Mouse (Mus musculus) liver, adult 2 months (tissue): ENCODE measurements around the gene Enpp4. TPM values are rescaled to one million over a fixed set of nuclear protein-coding genes. Genes with fewer than 3 reads are reported as not detected.
A peak's percentile ranks its signal among the peaks of the same experiment; 100 is the strongest.

Experiments
- DNase-seq: peaks from one replicate; pipeline ENCODE4 v3.0.0-alpha.2; 2011; ENCODE audit warnings: low read depth, low spot score; ENCODE audit errors: extremely low read depth
- H3K27ac ChIP-seq: fragments of 200-500 bp; replicated peaks from 2 replicates; pipeline ENCODE4 v1.5.1; 2012; ENCODE audit warnings: low read depth, mild to moderate bottlenecking, control low read depth, inconsistent platforms, low read length; ENCODE audit not compliant: insufficient read depth
- H3K27me3 ChIP-seq: fragments of 200-500 bp; 2 replicates; pipeline ENCODE4 v1.6.1; 2012; ENCODE audit warnings: mild to moderate bottlenecking, moderate library complexity, low read length, inconsistent platforms; ENCODE audit not compliant: control insufficient read depth, insufficient read depth
- H3K36me3 ChIP-seq: fragments of 200-500 bp; 2 replicates; pipeline ENCODE4 v1.6.1; 2012; ENCODE audit warnings: low read length, inconsistent platforms; ENCODE audit not compliant: control insufficient read depth, insufficient read depth
- H3K4me1 ChIP-seq: fragments of 200-500 bp; 2 replicates; pipeline ENCODE4 v1.6.1; 2011; ENCODE audit warnings: low read length; ENCODE audit not compliant: control insufficient read depth, insufficient read depth
- H3K4me3 ChIP-seq: fragments of 200-500 bp; 2 replicates; pipeline ENCODE4 v1.5.1; 2011; ENCODE audit warnings: low read depth, mild to moderate bottlenecking, control low read depth, low read length, moderate library complexity; ENCODE audit not compliant: insufficient read depth
- H3K79me2 ChIP-seq: fragments of 200-500 bp; 2 replicates; pipeline ENCODE4 v1.6.1; 2012; ENCODE audit warnings: inconsistent platforms, mild to moderate bottlenecking, low read length, moderate library complexity; ENCODE audit not compliant: control insufficient read depth, insufficient read depth
- H3K9ac ChIP-seq: fragments of 200-500 bp; 2 replicates; pipeline ENCODE4 v1.6.1; 2012; ENCODE audit warnings: low read depth, mild to moderate bottlenecking, control low read depth, inconsistent platforms, low read length
- CTCF ChIP-seq: fragments of 200-500 bp; IDR thresholded peaks from 2 replicates; pipeline ENCODE4 v1.5.1; 2011; ENCODE audit warnings: low read depth, low read length, control low read depth
- POLR2A ChIP-seq: fragments of 200-500 bp; IDR thresholded peaks from 2 replicates; pipeline ENCODE4 v1.6.1; 2011; ENCODE audit warnings: low read length, control low read depth; ENCODE audit not compliant: insufficient read depth; ENCODE audit errors: extremely low read depth
- WGBS: fragments of 180-500 bp; shearing (Covaris S2); methylation state at CpG from one replicate; pipeline ENCODE4 v1.1.7; 2018; 5-methylcytosine and 5-hydroxymethylcytosine counted together
- polyA plus RNA-seq: library from polyadenylated mRNA; depleted of rRNA; stranded (reverse); fragments of >200 nt; gene quantifications from 2 replicates; pipeline ENCODE4 v1.2.3, GENCODE M21; 2012; rRNA removed
- total RNA-seq: library from RNA; depleted of rRNA; stranded (reverse); fragments of >200 nt; gene quantifications from 2 replicates; pipeline ENCODE4 v1.2.3, GENCODE M21; 2014; rRNA removed

Enpp4 gene
- 6.1 and 7.7 TPM in 2 replicates for total RNA-seq
- 2.4 and 2.6 TPM in 2 replicates for polyA plus RNA-seq

DNA sequence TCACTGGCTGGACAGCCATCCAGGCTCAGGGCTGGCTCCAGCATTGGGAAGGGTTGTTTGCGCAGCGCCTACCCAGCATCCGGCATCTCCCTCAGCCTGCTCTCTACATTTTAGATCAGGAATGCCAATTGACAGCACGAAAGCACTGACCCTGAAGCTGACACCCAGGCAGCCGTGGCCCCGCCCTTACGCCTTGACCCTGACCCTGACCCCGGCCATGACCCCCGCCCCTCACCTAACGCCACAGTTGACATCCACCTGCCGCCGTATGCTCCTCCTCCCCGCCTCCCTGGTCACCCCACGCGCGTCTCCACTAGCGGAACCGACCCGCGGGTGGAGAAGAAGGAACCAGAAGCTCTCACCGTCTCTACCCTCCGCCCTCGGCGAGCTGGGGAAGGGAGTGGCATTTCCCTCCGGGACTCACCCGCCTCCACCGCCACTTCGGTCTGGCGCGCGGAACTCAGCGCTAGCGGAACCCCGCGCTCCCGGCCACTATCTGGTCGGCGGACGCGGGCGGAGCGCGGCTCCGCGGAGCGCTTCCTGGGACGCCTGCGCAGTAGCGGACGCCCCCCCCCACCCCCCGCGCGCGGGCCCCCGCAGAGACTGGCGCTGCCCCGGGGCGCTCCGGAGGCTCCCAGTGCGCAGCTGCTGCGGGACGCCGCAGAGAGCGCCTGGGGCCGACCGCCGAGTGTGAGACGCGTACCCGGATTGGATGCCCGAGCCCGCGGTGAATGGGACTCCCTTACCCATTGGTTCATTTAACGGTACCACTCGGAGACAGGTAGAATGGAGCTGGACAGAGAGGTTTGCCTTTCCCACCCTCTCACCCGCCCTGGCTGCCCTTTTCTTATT, at the start of gene Enpp4:
Gene Enpp4, minus strand, starts transcription at position 523 of the 852 bp plus-strand sequence.
- H3K79me2 ChIP-seq, result 0 out of 2 replicates have a peak, but pooled peaks cover 2% of the 10 kb centered on the region
- peak within 1 kb of the TSS; percentile 80 for H3K9ac ChIP-seq
- peak; percentile 78 for DNase-seq
- TF ChIP-seq POLR2A (0 out of 2 replicates have a peak, but pooled peaks have one; percentile 32), CTCF (no peak)
- H3K4me1 ChIP-seq, result peaks cover 8% of the 10 kb centered on the region
- H3K36me3 ChIP-seq, result no peaks in the 10 kb centered on the region
- no peaks in the 10 kb centered on the region for H3K27me3 ChIP-seq
- H3K27ac ChIP-seq, result peak within 1 kb of the TSS; percentile 83
- under 1% methylated on average over 75 of the region's 76 CpGs for WGBS
- H3K4me3 ChIP-seq, result peak within 1 kb of the TSS; percentile 80

DNA sequence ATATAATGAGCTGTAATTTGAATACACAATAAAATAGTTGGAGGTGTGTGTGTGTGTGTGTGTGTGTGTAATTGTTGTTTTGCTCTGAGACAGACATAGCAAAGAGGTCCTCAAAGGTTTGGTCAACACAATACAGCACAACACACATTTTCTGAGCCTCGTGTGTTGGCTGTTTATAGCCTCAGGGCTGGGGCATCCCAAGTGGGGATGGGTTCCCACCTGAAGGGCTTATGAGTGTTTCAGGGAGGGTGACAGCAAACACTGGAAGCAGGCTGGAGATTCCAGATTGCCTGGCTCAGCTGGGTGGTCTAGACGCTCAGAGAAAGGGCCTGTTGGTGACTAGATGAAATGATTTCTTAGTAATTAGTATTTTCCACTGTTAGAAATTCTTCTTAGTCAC, 49.6 kb upstream of the Enpp4 start:
- DNase-seq, result no peak
- Histone ChIP-seq H3K9ac (no peak overlapping the region), H3K79me2 (no peaks in the 10 kb centered on the region), H3K4me1 (no peaks in the 10 kb centered on the region), H3K27ac (no peak overlapping the region), H3K4me3 (no peak overlapping the region), H3K27me3 (no peaks in the 10 kb centered on the region), H3K36me3 (no peaks in the 10 kb centered on the region)
- TF ChIP-seq POLR2A (no peak), CTCF (no peak)
- WGBS, result 87% methylated on average over 2 of the region's 2 CpGs

DNA sequence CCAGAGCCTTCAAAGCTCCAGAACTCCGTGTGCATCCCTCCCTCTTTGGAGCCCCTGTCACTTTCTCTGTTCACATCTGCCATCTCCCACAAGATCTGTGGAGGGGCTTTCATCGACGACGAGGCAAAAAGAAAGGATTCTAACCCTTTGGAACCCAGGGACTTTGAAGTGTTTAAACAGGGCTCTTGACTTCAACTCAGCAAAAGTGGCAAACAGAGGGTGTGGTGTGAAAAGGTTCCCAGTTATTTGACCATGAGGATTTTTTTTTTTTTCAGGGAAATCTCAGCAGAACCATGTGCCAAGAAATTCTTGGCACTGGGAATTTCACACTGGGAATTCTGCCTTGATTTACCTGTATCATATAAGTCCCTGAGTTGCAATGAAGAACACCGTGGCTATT, 48.3 kb upstream of the Enpp4 start:
- no peak overlapping the region for H3K9ac ChIP-seq
- H3K4me3 ChIP-seq, result no peak overlapping the region
- no peaks in the 10 kb centered on the region for H3K79me2 ChIP-seq
- no peaks in the 10 kb centered on the region for H3K27me3 ChIP-seq
- H3K36me3 ChIP-seq, result no peaks in the 10 kb centered on the region
- no peak for DNase-seq
- no peak overlapping the region for H3K27ac ChIP-seq
- 43% methylated on average over 5 of the region's 5 CpGs for WGBS
- H3K4me1 ChIP-seq, result no peaks in the 10 kb centered on the region
- TF ChIP-seq POLR2A, result no peak
- no peak for TF ChIP-seq CTCF

DNA sequence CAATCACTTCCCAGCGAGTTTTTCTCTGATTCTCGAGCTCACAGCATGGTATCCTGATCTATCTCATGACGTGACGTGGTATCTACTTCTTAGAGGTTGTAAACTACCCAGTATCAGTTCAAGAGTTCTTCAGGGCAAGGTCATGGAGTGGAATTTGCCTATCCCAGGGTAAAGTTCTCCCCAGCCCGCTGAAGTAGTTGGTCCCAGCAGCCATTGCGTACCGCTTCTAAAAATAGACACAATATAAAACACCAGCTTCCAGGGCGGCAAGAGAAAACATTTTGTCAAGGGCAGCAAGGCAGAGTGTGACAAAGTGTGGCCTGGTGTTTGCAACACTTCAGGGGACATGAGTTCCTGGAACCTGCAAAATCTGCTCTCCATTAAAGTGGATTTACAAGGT, 46.3 kb upstream of the Enpp4 start:
- Histone ChIP-seq H3K36me3 (no peaks in the 10 kb centered on the region), H3K27me3 (no peaks in the 10 kb centered on the region), H3K79me2 (no peaks in the 10 kb centered on the region), H3K9ac (no peak overlapping the region), H3K4me1 (no peaks in the 10 kb centered on the region), H3K4me3 (no peak overlapping the region), H3K27ac (no peak overlapping the region)
- WGBS, result 67% methylated on average over 8 of the region's 8 CpGs
- TF ChIP-seq CTCF (no peak), POLR2A (no peak)
- DNase-seq, result peak; percentile 33

DNA sequence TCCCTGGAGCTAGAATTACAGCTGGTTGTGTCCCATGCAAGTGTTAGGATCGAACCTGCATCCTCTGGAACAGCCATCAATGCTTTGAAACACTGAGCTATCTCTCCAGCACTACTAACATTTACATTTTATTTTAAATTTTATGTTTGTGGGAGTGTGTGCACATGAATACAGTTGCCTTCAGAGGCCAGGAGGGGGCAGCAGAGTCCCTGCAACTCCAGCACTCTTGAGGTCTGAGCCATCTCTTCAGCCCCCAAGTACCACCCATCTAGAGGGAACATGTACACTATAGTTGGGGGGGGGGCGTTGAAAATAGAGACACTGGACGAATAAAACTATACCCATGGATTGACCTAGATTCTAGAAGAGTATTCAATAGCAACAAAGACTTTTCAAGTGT, 45.5 kb upstream of the Enpp4 start:
- Histone ChIP-seq H3K27me3 (no peaks in the 10 kb centered on the region), H3K36me3 (no peaks in the 10 kb centered on the region), H3K27ac (no peak overlapping the region), H3K9ac (no peak overlapping the region), H3K4me3 (no peak overlapping the region), H3K4me1 (no peaks in the 10 kb centered on the region; the same call in 1 of the 2 replicates), H3K79me2 (no peaks in the 10 kb centered on the region)
- DNase-seq, result peak; percentile 20
- no peak for TF ChIP-seq POLR2A
- peak; percentile 84 for TF ChIP-seq CTCF
- 71% methylated on average over 3 of the region's 3 CpGs for WGBS
